Mouse (Mus musculus): ENCODE data around the gene Agfg1. TPM values are rescaled to one million over a fixed set of nuclear protein-coding genes. Genes with fewer than 3 reads are reported as not detected.
"Not testable (repeated sequence)": the region's sequence is repeated elsewhere in the genome, so short reads cannot be mapped to it uniquely, and the experiment has no call there.

Gene Agfg1
- polyA plus RNA-seq, 1 experiment from 2014 or later: 58.7 TPM

DNA sequence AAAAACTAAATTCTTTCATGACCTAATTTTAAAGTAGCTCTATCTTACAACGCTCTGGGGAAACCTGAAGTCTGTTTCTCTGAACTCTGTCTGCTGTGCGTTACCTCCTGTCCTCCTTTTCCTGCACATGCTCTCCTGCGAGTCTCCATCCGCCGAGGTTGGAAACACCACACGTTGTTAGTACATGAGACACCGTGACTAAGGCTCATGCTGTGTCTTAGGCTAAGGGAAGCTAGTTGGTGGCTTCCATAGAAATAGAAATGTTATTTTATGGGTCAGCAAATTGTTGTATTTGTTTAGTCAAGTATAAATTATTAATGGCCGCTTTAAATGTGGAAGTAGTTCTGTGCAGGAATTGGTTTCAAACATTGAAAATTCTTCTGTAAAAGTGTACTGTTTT, 40.9 kb downstream of the Agfg1 start:
- POLR2A ChIA-PET: no interaction called here
- H3K27me3 ChIP-seq: no peaks in the 10 kb centered on the region
- in situ Hi-C loops (cut with MboI; ENCODE audit: low pct_unique_long_range_greater_than_20kb): no loop called here
- CTCF ChIA-PET: interaction anchor here (1.9 to 2.6 kb wide), 2 partner anchors 13 to 18 kb away, joined by 7 to 9 read pairs; no protein-coding TSS in a partner anchor
- DNase-seq (ENCODE audit: low read depth, low spot score): no peak
- TF ChIP-seq CTCF (IDR thresholded peaks at IDR 0.05): no peak
- no peak for ATAC-seq

DNA sequence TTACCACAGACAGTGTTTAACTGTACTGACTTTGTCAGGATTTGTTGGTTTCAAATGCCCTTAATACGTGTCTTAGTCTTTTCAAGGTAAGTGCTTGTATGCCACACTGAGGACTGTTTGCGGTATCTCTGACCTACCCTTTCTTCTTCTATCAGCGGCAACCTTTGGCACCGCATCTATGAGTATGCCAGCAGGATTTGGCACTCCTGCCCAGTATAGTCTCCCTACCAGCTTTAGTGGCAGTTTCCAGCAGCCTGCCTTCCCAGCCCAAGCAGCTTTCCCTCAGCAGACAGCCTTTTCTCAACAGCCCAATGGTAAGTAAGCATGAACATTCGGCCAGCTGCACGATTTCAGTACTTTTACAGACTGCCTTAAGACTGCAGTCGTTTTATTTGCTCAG, 54.0 kb downstream of the Agfg1 start:
- in situ Hi-C loops (cut with MboI; ENCODE audit: low pct_unique_long_range_greater_than_20kb): no loop called here
- POLR2A ChIA-PET: no interaction called here
- no peak for TF ChIP-seq CTCF (IDR thresholded peaks at IDR 0.05)
- no peak for ATAC-seq
- CTCF ChIA-PET: no interaction called here
- H3K27me3 ChIP-seq: no peaks in the 10 kb centered on the region
- no peak for DNase-seq (ENCODE audit: low read depth, low spot score)

DNA sequence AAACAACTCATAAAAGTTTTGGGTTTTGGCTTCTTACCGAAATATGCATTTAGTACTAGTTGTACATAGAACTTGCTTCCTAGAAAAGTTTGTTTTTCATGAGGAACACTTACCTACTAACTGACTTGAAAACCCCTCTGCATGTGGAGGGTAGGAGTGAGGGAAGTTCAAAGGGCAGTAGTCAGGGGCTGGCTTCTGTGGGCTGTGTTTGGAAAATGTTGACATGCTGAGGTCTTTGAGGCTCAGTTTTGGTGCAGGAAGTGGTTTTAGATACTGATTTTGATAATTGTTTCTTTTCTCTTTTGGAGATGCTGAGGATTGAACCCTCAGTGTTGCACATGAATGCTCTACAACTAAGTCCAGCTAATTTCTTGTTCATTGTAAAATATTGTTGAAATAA, 61.3 kb downstream of the Agfg1 start:
- in situ Hi-C loops (cut with MboI; ENCODE audit: low pct_unique_long_range_greater_than_20kb): no loop called here
- H3K27me3 ChIP-seq: no peaks in the 10 kb centered on the region
- ATAC-seq (no peak), DNase-seq (ENCODE audit: low read depth, low spot score) (no peak)
- CTCF ChIA-PET: no interaction called here
- POLR2A ChIA-PET: interaction anchor here (1.7 kb wide), 1 partner anchor 9 kb away, joined by 4 read pairs; no protein-coding TSS in a partner anchor
- no peak for TF ChIP-seq CTCF (IDR thresholded peaks at IDR 0.05)

DNA sequence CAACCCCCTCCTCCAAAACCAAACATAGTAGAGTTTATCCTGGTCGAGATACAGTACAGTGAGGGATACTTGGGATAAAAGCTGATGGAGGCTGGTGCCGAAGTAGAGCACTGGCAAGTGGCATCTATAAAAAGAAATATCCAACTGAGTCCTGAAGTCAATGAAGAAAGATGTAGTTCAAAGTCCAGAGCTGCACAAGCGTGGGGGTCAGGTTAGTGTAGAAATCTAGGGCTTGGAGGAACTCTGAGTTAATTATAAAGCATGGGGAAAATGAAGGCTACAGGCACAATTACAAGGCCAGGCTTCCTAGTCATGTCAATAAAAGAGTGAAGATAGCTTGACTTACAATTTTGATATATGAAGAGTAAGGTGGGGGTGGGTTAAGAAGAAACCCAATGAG, 61.9 kb downstream of the Agfg1 start:
- TF ChIP-seq CTCF (IDR thresholded peaks at IDR 0.05): no peak
- no peak for DNase-seq (ENCODE audit: low read depth, low spot score)
- H3K27me3 ChIP-seq: no peaks in the 10 kb centered on the region
- in situ Hi-C loops (cut with MboI; ENCODE audit: low pct_unique_long_range_greater_than_20kb): no loop called here
- ChIA-PET POLR2A (interaction anchor here (0.6 to 1.7 kb wide), 3 partner anchors 10 to 182 kb away, joined by 3 to 4 read pairs (median 4); no protein-coding TSS in a partner anchor), CTCF (no interaction called here)
- ATAC-seq: no peak

DNA sequence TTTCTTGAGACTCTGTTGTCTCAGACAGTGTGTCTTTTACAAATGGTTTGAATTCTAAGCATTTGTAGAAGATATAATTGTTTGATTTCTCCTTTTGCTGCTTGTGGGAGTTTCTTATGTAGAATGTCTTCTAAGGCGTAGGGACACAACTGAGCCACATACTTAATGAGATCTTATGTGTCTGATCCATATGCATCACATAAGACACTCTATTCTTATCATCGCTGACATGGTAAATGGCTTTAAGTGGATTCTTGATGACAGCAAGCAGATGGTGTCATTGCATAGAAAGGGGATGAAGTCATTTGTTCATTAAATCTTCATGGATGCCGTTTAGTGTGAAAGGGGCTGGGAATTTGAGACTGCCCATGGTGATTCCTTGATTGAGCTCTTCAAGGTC, 66.6 kb downstream of the Agfg1 start:
- no peaks in the 10 kb centered on the region for H3K27me3 ChIP-seq
- in situ Hi-C loops (cut with MboI; ENCODE audit: low pct_unique_long_range_greater_than_20kb): no loop called here
- POLR2A ChIA-PET: no interaction called here
- DNase-seq (ENCODE audit: low read depth, low spot score): no peak
- ATAC-seq: no peak
- CTCF ChIA-PET: interaction anchor here (0.8 to 1.4 kb wide), 2 partner anchors 14 to 82 kb away, joined by 3 to 4 read pairs; no protein-coding TSS in a partner anchor
- no peak for TF ChIP-seq CTCF (IDR thresholded peaks at IDR 0.05)

DNA sequence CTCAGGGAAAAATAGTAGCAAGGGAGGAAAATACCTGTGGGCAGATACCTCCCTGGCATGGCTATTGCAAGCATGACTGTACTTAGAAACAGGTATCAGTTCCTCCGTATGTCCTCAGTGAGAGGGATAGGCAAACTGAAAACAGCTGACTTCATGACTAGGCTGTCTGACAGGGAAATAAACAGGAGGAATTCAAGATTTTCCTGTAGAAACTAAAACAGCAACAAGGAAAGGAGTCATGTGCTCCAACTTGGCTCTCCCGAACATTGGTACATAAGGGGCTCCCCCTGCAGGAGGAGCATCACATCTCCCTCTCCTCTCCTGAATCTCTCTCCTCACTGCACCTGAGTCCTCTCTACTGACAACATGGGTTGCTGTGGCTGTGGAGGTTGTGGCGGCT, 73.7 kb downstream of the Agfg1 start, which contains the start of gene A030005L19Rik:
A030005L19Rik (plus strand) TSS at position 301 of the 400 bp plus-strand sequence.
- CTCF ChIA-PET: no interaction called here
- in situ Hi-C loops (cut with MboI; ENCODE audit: low pct_unique_long_range_greater_than_20kb): no loop called here
- ATAC-seq: no peak

DNA sequence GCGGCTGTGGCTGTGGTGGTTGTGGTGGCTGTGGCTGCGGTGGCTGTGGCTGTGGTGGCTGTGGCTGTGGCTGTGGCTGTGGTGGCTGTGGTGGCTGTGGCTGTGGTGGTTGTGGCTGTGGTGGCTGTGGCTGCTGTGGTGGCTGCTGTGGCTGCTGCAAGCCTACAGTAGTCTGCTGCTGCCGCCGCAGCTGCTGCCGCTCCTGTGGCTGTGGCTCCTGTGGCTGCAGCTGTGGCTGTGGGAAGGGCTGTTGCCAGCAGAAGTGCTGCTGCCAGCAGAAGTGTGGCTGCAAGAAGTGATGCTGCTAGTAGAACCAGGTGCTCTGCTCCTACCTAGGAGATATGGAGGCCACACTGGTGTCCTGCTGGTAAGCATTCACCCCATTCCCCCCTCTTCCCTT, 74.2 kb downstream of the Agfg1 start:
- DNase-seq (ENCODE audit: low read depth, low spot score); ATAC-seq; in situ Hi-C loops (cut with MboI; ENCODE audit: low pct_unique_long_range_greater_than_20kb); H3K27me3 ChIP-seq; POLR2A ChIA-PET; CTCF ChIA-PET: not testable (repeated sequence)

More for the DNA sequence above, 73.7 kb downstream of the Agfg1 start, which contains the start of gene A030005L19Rik:
- no peak for DNase-seq (ENCODE audit: low read depth, low spot score)
- H3K27me3 ChIP-seq: no peaks in the 10 kb centered on the region
- peak; percentile 29 for TF ChIP-seq CTCF (IDR thresholded peaks at IDR 0.05)
- POLR2A ChIA-PET: no interaction called here

DNA sequence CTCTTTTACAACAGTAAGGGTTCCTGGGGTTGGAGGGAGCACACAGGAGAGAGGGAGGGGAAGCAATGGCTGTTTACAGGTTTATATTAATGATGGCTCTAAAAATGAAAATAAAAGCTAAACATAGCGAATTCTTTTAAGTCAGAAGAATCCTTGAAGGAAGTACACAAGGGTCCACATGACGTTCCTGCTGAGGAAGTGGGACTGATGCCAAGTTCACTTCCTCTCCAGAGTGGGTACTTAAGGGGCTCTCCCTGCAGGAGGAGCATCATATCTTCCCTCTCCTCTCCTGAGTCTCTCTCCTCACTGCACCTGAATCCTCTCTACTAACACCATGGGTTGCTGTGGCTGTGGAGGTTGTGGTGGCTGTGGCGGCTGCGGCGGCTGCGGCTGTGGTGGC, 85.4 kb downstream of the Agfg1 start, which contains the start of gene A030014E15Rik:
A030014E15Rik (plus strand) TSS at position 268 of the 400 bp plus-strand sequence.
- in situ Hi-C loops (cut with MboI; ENCODE audit: low pct_unique_long_range_greater_than_20kb): no loop called here
- DNase-seq (ENCODE audit: low read depth, low spot score): no peak
- CTCF ChIA-PET: interaction anchor here (1.4 kb wide), 1 partner anchor 63 kb away, joined by 3 read pairs; no protein-coding TSS in a partner anchor

DNA sequence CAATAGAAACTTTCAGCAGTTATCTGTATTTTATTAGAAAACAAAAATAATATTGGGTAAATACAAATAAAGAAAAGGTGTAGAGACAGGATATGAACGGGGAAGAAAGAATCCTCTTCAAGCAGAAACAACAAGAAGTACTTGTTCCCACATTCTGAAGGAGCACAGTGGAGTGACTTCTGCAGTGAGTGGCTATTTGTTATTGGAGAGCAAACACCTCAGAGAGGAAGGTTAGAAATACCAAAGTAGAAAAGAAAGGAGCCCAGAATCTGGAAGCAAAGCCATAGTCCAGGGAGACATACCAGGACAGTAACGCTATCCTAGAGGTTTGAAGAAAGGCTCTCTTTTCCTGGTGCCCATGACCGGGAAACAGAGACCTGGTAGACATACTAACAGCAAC, 91.3 kb downstream of the Agfg1 start:
- CTCF ChIA-PET; ATAC-seq; POLR2A ChIA-PET; DNase-seq (ENCODE audit: low read depth, low spot score); in situ Hi-C loops (cut with MboI; ENCODE audit: low pct_unique_long_range_greater_than_20kb); H3K27me3 ChIP-seq: not testable (repeated sequence)

More for the DNA sequence above, 85.4 kb downstream of the Agfg1 start, which contains the start of gene A030014E15Rik:
- POLR2A ChIA-PET: no interaction called here
- no peak for TF ChIP-seq CTCF (IDR thresholded peaks at IDR 0.05)
- peaks cover 2% of the 10 kb centered on the region for H3K27me3 ChIP-seq
- no peak for ATAC-seq

DNA sequence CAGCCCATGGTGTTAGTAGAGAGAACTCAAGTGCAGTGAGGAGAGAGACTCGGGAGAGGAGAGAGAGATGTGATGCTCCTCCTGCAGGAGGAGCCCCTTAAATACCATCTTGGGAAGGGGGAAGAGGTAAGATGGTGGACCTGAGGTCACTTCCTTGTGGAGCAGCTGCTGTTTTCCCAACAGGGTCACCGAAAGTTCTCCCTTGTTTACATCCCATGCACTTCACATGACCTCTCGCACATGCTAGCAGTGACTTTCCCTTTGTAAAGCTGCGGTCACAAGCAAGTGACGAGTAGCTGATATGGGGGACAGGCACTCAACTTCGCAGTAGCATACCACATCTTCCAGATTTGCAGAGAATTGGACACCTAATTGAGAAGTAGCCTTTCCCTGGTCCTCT, 92.0 kb downstream of the Agfg1 start, which contains the start of gene Gm6217:
Gm6217 (minus strand) TSS at position 74 of the 400 bp plus-strand sequence.
- DNase-seq (ENCODE audit: low read depth, low spot score); POLR2A ChIA-PET; CTCF ChIA-PET; H3K27me3 ChIP-seq; ATAC-seq; in situ Hi-C loops (cut with MboI; ENCODE audit: low pct_unique_long_range_greater_than_20kb): not testable (repeated sequence)

DNA sequence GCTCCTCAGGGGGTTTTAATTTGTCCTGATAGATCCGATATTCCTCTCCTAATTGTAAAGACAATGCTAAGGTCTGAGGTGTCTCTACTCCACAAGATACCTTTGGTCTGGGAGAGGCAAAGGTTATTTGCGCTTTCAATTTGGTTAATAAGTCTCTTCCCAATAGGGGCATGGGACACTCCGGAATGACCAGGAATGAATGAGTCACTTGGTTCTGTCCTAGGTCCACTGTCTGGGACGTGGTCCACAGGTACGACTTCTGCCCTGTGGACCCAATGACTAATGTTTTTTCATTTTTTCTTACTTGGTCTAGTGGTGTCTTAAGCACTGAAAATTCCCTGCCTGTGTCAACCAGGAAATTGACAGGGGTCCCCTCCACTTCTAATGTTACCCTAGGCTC, 99.4 kb downstream of the Agfg1 start:
- ChIA-PET POLR2A (no interaction called here), CTCF (no interaction called here)
- no peaks in the 10 kb centered on the region for H3K27me3 ChIP-seq
- in situ Hi-C loops (cut with MboI; ENCODE audit: low pct_unique_long_range_greater_than_20kb): no loop called here
- no peak for ATAC-seq
- DNase-seq (ENCODE audit: low read depth, low spot score): no peak
- TF ChIP-seq CTCF (IDR thresholded peaks at IDR 0.05): no peak

DNA sequence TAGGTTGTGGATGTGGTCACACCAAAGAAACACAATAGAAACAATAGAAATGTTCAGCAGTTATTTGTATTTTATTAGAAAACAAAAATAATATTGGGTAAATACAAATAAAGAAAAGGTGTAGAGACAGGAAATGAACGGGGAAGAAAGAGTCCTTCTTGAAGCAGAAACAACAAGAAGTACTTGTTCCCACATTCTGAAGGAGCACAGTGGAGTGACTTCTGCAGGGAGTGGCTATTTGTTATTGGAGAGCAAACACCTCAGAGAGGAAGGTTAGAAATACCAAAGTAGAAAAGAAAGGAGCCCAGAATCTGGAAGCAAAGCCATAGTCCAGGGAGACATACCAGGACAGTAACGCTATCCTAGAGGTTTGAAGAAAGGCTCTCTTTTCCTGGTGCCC, 103.2 kb downstream of the Agfg1 start:
- CTCF ChIA-PET: not testable (repeated sequence)

DNA sequence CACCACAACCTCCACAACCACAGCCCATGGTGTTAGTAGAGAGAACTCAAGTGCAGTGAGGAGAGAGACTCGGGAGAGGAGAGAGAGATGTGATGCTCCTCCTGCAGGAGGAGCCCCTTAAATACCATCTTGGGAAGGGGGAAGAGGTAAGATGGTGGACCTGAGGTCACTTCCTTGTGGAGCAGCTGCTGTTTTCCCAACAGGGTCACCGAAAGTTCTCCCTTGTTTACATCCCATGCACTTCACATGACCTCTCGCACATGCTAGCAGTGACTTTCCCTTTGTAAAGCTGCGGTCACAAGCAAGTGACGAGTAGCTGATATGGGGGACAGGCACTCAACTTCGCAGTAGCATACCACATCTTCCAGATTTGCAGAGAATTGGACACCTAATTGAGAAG, 104.0 kb downstream of the Agfg1 start, which contains the start of gene A030003K21Rik:
A030003K21Rik (minus strand) TSS at position 94 of the 400 bp plus-strand sequence.
- DNase-seq (ENCODE audit: low read depth, low spot score); in situ Hi-C loops (cut with MboI; ENCODE audit: low pct_unique_long_range_greater_than_20kb); H3K27me3 ChIP-seq; ATAC-seq; CTCF ChIA-PET; POLR2A ChIA-PET: not testable (repeated sequence)

More for the DNA sequence above, 103.2 kb downstream of the Agfg1 start:
- H3K27me3 ChIP-seq; DNase-seq (ENCODE audit: low read depth, low spot score); in situ Hi-C loops (cut with MboI; ENCODE audit: low pct_unique_long_range_greater_than_20kb); POLR2A ChIA-PET; ATAC-seq: not testable (repeated sequence)

DNA sequence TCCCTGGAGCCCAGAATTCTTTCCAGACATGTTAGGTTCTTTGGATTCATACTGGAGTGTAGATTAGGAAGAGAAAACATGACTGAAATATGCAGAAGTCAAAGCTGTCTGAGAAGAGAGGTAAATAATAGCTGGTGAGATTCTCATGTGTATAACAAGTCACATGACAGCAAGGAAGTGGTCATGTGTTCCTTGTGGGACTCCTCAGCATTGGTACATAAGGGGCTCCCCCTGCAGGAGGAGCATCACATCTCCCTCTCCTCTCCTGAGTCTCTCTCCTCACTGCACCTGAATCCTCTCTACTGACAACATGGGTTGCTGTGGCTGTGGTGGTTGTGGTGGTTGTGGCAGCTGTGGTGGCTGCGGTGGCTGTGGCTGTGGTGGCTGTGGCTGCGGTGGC, 106.7 kb downstream of the Agfg1 start:
- POLR2A ChIA-PET; H3K27me3 ChIP-seq; CTCF ChIA-PET; DNase-seq (ENCODE audit: low read depth, low spot score); ATAC-seq; in situ Hi-C loops (cut with MboI; ENCODE audit: low pct_unique_long_range_greater_than_20kb): not testable (repeated sequence)
